Mouse (Mus musculus) bone marrow, adult 2 months (tissue): ENCODE data around the gene Prss47. TPM values are rescaled to one million over a fixed set of nuclear protein-coding genes. Genes with fewer than 3 reads are reported as not detected.

Source experiments
- H3K27ac ChIP-seq: fragments of 200-500 bp; 2 replicates; pipeline ENCODE4 v1.5.1; 2012; ENCODE audit warnings: low read depth, mild to moderate bottlenecking, control low read depth, inconsistent platforms, low read length; ENCODE audit not compliant: control insufficient read depth, poor library complexity, insufficient read depth
- H3K4me1 ChIP-seq: fragments of 200-500 bp; 2 replicates; pipeline ENCODE4 v1.6.1; 2011; ENCODE audit warnings: low read length; ENCODE audit not compliant: control insufficient read depth, insufficient read depth
- H3K4me3 ChIP-seq: fragments of 200-500 bp; replicated peaks from 2 replicates; pipeline ENCODE3; 2011; ENCODE audit warnings: mild to moderate bottlenecking, low read depth, low read length, control low read depth; ENCODE audit not compliant: control insufficient read depth
- CTCF ChIP-seq: fragments of 200-500 bp; IDR thresholded peaks from 2 replicates; pipeline ENCODE4 v1.5.1; 2011; ENCODE audit warnings: low read length, control low read depth; ENCODE audit not compliant: control insufficient read depth, insufficient read depth
- POLR2A ChIP-seq: fragments of 200-500 bp; IDR thresholded peaks from 2 replicates; pipeline ENCODE4 v1.6.1; 2011; ENCODE audit warnings: low read depth, mild to moderate bottlenecking, control low read depth, low read length, borderline replicate concordance; ENCODE audit not compliant: control insufficient read depth
- WGBS: fragments of 180-500 bp; shearing (Covaris S2); methylation state at CpG from one replicate; pipeline ENCODE4 v1.1.7; 2018; 5-methylcytosine and 5-hydroxymethylcytosine counted together
- polyA plus RNA-seq: library from polyadenylated mRNA; stranded (reverse); fragments of >200 nt; gene quantifications from 2 replicates; pipeline ENCODE4 v1.2.4, GENCODE M21; 2011; ENCODE audit warnings: low replicate concordance; ENCODE audit not compliant: missing spikeins, insufficient read depth, insufficient read length

Gene Prss47
- polyA plus RNA-seq, 1 experiment: 1.2 TPM

DNA sequence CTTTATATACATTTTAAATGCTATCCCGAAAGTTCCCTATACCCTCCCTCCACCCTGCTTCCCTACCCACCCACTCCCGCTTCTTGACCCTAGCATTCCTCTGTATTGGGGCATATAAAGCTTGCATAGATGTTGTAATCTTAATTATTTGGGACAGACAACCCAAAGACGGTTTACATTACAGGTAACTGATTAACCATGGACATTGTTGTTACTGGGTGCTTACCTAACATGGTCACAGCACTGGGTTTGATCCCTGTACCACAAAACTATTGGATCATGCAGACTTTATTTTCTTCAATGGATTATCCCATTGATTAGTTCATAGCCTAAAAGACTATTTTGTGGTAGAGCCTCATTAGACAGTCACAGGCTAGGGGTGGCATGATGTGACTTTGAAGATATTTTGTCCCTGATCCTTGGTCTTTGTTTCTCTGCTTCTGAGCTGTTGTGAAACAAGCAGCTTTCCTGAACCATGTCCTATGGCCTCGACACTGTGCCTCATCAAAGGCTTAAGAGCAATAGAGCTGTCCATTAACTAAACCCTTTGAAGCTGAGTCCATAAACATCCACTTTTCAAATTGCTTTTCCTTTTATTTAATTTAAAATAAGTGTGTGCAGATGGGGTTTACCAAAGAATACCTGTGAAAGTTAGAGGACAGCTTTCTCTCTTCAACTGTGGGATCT is 41.4 kb downstream of the Prss47 start:
- 69% methylated on average over 4 of the region's 4 CpGs for WGBS
- H3K4me1 ChIP-seq: no peaks in the 10 kb centered on the region
- TF ChIP-seq CTCF (no peak), POLR2A (no peak)
- no peak overlapping the region for H3K27ac ChIP-seq
- H3K4me3 ChIP-seq: no peak overlapping the region

- no peak overlapping the region for H3K27ac ChIP-seq
- WGBS: 66% methylated on average over 1 of the region's 1 CpGs
Measured at GRCm38 (mm10) chr13:65007971-65008370, 44.6 kb downstream of the Prss47 start.

DNA sequence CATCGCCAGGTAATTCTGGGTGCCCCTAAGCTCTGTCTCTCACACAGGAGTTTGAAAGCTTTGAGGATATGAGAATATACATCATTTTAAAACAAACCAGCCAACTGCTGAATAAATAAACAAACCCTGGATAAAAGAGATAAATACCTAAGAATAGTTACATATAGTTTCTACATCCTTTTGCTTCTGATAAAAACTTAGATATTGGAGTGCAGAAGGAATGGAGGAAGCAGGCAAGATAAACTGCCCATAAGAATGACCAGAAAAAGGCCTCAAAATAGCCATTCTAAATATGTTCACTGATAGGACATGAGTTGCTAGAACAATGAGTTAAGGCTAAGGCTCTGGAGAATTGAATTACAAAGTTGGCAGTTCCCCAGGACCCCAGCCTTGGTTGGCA is 45.8 kb downstream of the Prss47 start:
- 81% methylated on average over 1 of the region's 1 CpGs for WGBS
- no peak overlapping the region for H3K4me3 ChIP-seq
- H3K27ac ChIP-seq: no peak overlapping the region
- no peaks in the 10 kb centered on the region for H3K4me1 ChIP-seq
- no peak for TF ChIP-seq CTCF
- TF ChIP-seq POLR2A: no peak

More at GRCm38 (mm10) chr13:65007971-65008370, 44.6 kb downstream of the Prss47 start:
- TF ChIP-seq CTCF (no peak), POLR2A (no peak)
- Histone ChIP-seq H3K4me1 (no peaks in the 10 kb centered on the region), H3K4me3 (no peak overlapping the region)

- H3K4me1 ChIP-seq: no peaks in the 10 kb centered on the region
- no peak overlapping the region for H3K27ac ChIP-seq
- H3K4me3 ChIP-seq: no peak overlapping the region
- TF ChIP-seq CTCF (no peak), POLR2A (no peak)
Measured at GRCm38 (mm10) chr13:65005414-65005813, 47.1 kb downstream of the Prss47 start.

Other genes starting within 250 kb of the Prss47 start
- gene Cntnap3, start 148.8 kb downstream of the Prss47 start, polyA plus RNA-seq: not detected in 2 replicates
- not detected in 2 replicates for gene Spata31, start 135.4 kb downstream of the Prss47 start, polyA plus RNA-seq
- not detected in 2 replicates for gene Spata31d1c, start 19.7 kb downstream of the Prss47 start, polyA plus RNA-seq
- 13.7 and 15.4 TPM in 2 replicates for gene Mfsd14b, start 60.2 kb upstream of the Prss47 start, polyA plus RNA-seq
- gene Olfr465-ps1, start 85.3 kb upstream of the Prss47 start, polyA plus RNA-seq: not detected in 2 replicates
- gene Olfr466, start 97.5 kb upstream of the Prss47 start, polyA plus RNA-seq: not detected in 2 replicates
- gene Nlrp4f, start 153.2 kb upstream of the Prss47 start, polyA plus RNA-seq: 4.9 TPM in 1 of 2 replicates, not detected in the other
- not detected in 2 replicates for gene Gm10775, start 206.8 kb upstream of the Prss47 start, polyA plus RNA-seq
- gene Zfp369, start 226.1 kb upstream of the Prss47 start, polyA plus RNA-seq: 6.1 and 12.2 TPM in 2 replicates